Mouse (Mus musculus) testis, postnatal 14 days (tissue): ENCODE results near the gene Oit3.

Experiments
- DNase-seq: peaks from one replicate; pipeline ENCODE4 v3.0.0; 2021; ENCODE audit warnings: low spot score

Oit3 gene

DNA sequence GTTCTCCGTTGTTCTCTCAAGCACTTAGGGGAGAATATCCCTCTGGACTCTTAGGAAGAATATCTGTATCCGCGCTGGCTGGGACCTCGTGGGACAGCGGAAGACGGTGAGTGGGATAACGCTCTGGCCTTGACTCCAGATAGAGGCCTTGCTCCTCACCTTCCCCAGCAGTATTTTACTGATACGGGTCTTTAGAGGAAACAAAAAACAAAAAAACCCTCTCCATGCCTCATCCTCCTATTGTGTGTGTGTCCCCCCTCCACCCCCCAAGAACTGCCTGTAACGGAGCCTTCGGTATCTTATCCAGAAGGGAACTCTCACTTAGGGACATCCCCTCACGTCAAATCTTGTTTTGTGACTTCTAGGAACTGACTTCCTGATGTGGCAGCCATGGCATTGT lies at the start of gene Oit3:
TSS of gene Oit3 (minus strand) at position 44 of the 400 bp plus-strand sequence.
- no peak for DNase-seq

DNA sequence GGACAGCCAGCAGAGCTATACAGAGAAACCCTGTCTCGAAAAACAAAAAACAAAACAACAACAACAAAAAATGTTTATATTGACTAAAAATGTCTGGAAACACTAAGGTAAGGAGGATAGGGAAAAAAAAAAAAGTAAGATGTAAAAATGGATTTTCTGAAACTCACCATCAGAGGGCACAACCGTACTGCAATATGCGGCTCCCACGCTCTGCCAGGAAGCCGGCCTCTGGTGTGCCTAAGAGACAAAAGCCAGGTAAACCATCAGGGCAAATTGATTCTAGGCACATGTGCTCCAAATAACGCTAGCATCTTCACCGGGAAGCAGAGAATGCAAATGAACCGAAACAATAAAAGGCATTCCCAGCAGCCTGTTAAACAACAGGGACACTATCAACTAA lies 49.3 kb upstream of the Oit3 start:
- DNase-seq: no peak

DNA sequence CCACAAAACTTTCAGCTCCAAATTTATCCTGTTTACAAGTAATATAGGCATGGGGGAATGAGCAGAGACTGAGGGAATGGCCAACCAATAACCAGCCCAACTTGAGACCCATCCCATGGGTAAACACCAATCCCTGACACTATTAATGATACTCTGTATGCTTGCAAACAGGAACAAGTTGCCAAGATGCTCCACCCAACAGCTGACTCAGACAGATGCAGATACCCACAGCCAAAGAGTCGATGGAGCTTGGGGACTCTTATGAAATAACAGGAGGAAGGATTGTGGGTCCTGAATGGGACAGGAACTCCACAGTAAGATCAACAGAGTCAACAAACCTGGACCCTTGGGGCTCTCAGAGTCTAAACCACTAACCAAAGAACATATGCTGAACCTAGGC lies 47.8 kb upstream of the Oit3 start:
- DNase-seq: no peak

DNA sequence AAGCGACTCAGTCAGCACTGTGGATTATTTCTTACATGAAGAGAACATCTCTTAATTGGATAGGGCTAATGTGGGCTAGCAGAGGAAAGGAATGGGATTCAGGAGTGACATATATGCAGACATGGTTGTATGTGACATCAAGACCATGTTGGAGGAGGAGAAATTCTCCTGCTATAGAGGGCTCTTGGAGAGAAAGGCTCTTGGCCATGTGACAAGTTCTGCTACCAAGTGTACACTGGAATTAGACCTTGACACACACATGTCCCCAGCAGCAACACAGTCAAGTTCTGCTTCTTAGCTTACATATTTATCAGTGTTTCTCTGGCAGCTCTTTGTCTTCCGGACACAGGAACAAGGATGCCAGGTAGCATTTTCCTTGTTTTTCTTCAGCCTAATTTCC lies 45.8 kb upstream of the Oit3 start:
- DNase-seq: no peak

DNA sequence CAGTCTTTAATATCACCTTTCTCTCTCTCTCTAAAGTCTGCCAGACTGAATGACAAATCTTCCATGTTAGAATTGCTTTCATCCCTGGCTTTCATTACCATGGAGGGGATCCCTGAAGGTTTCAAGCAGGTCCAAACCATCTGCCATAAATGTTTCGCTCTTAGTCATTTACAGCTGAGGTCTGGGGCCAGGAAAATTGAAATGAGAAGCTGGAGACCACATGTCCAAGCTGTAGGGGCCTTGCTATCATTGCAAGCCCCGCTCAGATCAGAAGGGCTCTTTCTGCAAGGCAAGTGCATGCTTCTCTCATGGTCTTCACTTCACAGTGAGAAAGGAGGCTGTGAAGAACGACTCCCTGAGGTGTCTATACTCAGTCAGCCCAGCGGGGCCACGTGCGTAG lies 42.7 kb upstream of the Oit3 start:
- DNase-seq: no peak

DNA sequence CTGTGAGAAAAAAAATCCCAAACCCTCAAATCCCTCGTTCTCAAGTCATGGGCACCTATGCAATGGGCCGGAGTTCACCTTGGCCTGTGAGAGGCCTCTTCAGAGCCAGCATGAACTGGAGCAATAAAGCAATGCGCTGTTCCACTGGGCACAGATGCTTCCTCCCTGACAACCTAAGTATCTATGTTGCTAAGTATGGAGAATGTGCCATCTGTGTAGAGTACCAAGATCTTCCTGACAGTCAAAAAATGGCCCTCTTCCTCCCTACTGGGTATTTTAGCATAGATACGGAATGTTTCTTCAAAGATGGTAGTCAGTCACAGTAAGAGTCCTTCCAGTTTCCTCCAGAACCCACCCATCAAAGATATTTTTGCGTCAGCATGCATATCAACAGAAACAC lies 39.8 kb upstream of the Oit3 start:
- no peak for DNase-seq

DNA sequence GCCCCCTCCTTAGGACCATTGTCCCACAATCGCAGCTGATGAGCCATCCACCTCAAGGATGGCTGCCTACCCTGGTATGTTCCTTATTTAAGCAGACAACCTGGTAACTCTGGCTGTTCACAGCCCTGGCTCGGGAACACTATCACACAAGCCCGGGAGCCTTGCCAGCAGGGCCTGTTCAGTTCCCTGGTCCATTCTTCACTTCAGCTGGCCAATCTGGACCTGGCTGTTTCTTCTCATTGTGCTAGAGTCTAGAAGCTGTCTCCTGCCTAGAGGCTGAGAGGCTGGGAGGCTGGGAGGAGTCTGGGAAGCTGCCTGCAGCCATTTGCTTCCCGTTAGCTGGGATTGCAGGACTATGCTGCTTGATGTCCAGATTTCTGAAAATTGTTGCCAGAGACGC lies 28.9 kb upstream of the Oit3 start:
- no peak for DNase-seq

DNA sequence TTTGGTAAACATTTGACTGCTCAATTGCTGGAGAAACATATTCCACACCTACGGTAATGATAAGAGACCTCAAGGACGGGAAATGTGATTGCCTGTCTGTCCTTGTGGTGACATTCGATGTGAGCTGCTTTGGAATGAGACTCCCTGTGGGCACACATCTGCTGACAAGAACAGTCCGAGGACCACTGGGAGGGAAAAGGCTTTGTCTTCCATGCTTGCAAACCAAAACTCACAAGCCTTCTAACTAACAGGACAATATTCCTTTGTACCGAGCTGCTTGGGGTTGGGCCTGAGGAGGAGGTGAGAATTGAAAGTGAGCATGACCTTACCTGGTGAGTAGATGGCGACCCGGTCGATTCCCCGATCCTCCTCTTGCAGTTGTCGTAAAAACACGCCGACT lies 25.7 kb upstream of the Oit3 start:
- DNase-seq: no peak

DNA sequence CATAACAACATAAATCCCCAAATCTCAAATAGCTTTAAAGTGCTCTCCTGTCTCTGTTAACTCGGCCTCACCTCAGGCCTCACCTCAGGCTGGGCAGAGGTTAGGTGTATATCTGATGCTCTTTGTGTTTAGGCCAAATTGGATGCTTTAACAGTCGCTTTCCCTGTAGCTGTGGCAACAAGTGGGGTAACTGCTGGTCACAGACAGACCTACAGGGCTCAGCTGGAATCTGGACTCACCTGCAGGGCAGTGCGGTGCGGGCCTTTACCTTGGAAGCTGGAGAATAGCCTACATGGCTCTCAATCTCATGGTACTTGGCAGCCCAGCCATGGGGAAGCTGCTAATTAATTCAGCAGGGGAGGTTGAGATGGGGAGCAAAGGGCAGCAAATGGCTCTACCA lies 25.0 kb upstream of the Oit3 start:
- DNase-seq: no peak

DNA sequence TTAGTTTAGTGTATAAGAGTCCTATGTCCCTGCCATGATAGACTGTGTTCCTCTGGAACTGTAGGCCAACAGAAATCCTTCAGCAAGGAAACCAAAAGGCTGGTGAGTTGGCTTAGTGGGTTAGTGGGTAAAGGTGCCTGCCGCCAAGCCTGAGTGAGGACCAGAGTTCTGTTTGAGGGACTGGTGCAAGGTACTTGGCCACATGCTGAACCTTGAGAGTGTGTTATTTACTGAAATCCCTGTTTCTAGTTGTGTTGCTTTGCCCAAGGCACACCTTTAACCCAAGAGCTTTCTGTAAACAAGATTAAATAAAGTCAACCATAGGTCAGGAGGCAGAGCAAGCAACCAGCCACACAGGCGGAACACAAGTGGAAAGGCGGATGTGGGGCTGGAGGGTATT lies 24.0 kb upstream of the Oit3 start:
- DNase-seq: no peak

DNA sequence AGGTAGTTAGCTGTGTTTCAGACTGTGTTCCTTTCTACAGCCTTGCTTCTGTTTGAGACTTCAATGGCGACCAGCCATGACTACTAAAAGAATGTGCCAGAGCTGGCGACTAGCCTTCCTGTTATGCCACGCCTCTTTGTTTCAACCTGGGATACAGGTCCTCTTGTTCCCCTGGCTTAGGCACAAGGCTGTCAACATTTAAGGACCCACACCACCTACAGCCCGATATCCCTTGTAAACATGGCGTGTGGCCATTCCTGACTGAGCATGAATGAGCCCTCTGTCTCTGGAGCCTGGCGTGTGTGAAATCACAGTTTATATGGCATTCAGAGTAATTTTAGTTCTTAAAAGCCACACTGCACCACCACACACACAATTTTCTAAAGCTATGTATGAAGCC lies 20.7 kb upstream of the Oit3 start:
- DNase-seq: no peak

DNA sequence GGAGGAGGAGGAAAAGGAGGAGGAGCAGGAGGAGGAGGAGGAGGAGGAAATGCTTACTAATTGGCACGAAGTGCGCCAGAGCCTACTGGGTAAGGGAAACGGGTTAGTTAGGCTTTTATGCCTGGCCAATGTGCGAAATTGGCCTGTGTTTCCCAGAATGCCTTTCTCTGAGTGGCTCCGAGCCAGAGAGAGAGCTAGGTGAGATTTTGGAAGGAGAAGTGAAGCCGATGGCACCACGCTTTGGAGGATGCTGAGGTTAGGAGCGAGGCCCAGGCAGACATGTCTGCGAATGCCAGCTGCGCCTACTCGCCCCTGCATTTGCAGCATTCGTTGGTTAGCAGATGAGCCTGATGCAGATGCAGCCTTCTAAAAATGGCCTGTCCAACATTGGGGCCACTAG lies 18.2 kb upstream of the Oit3 start:
- DNase-seq: no peak

DNA sequence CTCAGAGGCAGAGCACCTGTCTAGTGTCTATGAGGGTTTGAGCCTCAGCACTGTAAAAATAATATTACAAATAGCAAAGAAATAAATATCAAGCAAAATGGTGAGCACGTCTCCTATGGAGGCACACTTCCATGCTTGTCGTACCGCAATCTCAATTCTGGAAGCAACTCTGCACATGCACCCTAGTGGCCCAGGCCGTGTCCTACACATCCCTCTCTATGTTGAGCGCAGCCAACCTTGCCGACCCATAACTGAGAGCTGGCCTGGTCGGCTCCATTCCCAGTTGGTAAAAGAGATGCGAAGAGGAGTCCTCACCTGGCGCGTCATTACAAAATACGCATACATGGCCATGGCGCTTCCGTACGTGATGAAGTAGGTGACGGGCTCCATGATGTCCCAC lies 13.1 kb upstream of the Oit3 start:
- no peak for DNase-seq

DNA sequence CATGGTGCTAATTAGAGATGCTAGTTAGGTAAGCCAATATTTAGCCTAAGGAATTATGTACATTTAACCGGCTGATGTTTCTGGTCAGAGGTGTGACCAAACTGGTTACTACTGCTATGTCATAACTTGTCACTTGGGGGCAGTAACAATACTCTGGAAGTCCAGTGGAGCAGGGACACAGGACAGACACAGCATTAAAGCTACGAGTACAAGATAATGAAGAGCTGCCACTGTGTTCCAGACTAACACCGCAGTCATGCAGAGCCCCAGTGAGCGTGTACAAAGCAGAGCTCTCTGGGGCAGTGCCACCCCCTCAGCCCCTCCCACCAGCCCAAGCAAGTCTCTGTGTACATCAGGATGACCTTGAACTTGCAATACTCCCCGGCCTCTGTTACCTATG lies 10.3 kb upstream of the Oit3 start:
- no peak for DNase-seq

DNA sequence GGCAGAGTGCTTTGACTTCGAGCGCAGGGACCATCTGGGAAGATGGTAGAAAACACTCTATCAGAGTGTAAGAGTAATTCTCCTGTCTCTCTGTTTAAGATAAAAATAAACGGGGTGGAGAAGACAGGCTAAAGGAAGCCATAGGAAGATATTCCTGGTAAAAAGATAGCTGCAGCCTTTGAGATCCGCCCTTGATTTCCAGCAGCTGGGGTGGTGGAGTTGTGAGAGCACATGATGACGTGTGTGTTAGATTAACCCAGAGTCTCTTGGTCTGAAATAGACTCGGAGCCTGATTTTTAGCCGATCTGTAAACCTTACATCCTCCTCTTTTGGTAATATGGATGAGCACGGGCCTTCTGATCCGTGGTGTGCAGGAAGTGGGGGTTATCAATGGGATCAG lies 6.0 kb upstream of the Oit3 start:
- no peak for DNase-seq

DNA sequence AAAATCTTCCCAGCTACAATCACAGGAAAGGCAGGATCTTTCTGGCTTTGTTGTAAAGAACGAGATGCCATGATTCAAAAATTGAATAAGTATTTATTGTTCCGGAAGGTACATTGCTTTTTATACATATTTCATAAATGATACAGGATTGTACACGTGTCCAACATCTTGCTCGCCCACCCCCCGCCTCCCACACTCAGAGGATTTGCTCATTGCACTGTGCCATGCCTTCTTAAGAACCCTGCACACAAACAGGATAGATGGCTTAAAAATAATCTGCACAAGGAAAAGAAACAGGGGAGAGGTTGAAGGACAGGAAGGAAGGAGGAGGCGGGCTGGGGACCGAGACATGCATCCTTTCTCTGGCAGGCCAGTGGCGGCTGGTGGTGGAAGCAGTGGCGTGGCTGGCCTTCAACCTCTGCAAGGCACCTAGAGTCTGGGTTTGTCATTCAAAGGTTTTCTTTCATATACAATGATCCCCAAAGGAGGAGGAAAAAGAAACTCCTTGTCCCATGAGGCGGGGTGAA lies 5.4 kb upstream of the Oit3 start:
- no peak for DNase-seq

DNA sequence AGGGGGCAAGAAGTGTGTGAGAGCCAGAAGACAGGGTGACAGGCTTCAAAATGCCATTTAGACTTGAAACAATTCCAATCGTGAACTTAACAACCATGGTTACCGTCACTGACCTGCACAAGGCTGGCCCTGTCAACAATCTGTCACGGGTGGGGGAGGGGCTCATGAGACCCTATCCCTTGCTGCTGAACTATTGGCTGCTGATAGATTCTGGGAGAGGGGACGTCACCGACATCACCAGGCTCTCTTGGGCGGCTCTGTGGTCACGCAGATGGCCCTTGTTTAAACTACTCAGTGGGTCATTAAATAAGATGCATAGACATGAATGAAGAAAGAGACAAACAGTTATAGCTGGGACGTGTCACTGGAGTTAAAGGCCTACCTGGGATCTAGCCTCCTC lies 3.1 kb upstream of the Oit3 start:
- no peak for DNase-seq

DNA sequence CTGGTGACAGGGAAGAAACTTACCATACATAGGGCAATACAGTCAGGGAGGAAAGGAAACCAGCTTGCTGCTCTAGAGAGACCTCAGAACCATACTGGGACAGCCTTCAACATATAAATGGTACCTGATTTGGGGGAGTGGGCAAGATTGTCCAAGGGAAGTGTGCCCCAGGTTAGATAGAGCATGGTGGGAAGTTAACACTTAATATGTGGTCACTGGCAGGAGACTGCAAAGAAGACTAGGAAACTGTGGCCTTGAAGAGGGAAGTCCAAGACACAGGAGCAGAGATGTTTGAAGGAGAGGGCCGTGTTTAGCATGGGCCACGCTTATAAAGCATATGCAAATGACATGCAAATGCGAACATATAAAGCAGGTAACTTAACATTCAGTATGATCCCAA lies 2.5 kb upstream of the Oit3 start:
- DNase-seq: no peak

DNA sequence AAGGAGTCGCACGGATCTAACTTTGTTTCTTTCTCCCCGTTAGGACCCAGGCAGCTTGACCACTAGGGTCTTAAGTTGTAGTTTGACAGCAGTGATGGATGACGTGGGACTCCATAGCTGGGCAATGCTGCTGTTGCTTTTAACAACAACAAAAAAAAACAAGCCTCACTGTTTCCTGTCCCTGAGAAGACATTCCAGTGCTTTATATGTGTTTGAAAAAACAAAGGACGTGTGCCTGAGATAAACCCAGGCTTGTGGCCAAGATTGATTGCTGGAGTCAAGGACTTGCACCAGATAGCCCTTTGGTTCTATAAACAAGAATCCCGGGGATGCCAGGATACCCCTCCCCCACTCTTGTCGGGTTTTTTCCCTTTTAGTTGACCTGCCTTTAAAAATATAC lies 1.6 kb upstream of the Oit3 start:
- peak; percentile 22 for DNase-seq

DNA sequence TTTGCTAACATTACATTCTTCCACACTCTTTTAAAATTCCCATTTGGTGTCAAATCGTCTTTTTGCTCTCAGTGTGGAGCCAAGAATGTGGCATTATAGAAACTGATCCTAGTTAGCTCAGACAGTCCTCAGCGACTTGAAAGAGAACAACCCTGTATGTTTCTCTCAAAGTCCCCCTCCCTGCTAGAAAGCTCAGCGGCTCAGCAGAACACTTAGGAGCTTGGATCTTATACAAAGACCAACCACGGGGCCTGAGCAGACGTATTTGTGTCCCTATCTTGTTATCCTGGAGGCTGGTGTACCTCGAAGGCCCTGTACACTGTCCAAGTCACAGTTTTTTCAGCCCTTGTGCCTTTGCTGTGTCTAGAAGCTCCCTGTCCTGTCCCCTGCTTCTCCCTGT lies 1.4 kb downstream of the Oit3 start:
- DNase-seq: no peak

DNA sequence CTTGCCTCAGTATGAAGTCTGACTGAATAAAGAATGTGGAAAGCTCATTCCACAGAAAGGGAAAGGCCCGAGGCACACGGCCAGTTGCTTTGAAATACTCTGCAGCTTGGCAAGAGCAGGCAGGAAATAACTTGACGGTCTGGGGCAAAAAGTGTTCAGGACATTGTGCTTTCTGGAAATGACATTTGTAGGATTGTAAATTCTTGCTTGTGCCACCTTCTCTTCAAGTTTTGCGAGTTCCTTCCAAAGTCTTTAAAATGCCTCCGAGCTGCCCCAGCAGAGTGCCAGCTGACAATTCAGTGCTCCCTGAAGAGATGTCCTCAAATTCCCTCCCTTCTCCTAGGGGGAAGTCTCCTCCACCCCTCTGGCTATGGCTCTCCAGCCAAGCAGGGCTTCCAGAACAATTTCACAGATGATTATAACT lies 2.1 kb downstream of the Oit3 start:
- DNase-seq: no peak

DNA sequence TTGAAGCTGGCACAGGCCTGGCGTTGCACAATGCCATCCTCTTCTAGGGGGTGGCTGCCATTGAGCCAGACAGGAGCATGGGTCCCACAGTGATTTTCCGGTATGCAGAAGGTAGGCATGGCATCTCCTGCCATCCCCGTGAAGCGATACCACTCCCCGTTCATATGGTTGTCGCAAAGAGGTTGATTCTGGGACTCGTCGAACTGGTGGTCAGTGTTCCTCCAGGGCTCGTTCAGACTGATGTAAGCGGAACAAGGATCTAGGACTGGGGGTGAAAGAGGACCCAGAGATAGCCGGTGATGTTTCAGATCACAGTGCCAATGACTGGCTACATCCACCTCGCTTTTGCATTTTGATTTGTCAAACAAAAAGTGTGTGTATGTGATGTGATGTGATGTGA lies 2.9 kb downstream of the Oit3 start:
- DNase-seq: no peak

DNA sequence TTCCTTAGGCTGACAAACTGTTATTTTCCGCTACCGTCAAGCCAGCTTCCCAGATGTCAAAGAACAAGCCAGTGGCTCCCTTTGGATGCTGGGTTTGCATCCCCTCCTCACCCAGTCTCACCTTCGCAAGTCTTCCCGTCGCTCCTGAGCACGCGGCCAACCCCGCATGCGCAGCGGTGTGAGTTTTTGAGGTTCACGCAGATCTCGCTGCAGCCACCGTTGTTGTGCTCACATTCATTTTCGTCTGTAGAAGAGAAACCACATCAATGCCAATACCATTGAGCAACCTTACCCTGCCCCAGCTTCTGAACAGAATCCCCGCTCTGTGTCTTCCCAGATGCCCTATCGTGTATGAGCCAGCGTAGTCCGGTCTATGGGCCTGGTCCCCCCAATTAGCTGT lies 5.8 kb downstream of the Oit3 start:
- no peak for DNase-seq

DNA sequence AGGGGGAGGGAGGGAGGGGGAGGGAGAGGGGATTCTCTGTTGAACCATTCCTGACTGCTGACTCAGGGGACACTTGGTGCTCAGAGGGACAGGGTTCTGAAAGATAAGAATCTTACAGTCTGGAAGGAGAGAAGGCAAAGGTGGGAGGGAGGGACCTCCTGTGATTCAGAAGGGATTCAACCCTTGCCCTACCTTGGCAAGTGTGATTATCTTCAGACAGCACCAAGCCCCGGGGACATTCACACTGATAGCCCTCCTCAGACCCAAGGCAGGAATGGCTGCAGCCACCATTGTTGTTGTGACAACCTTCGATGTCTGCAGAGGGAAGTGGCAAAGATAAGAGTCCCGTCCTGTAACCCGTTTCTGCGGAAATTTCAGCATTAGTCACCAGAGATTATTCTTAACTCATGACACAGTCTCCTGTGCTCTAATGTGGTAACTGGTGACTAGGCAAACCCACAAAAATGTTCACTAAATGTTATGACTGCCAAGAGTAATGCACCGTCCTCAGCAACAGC lies 10.8 kb downstream of the Oit3 start:
- DNase-seq: no peak
